Mouse (Mus musculus): ENCODE measurements around the gene Nr3c2. TPM values are rescaled to one million over a fixed set of nuclear protein-coding genes. Genes with fewer than 3 reads are reported as not detected.

Gene Nr3c2
- total RNA-seq, 1 experiment: 1.4 TPM

GRCm38 (mm10) chr8:77261215-77261614 is 362.0 kb downstream of the Nr3c2 start:
- TF ChIP-seq ZC3H11A (IDR thresholded peaks at IDR 0.05; ENCODE audit: borderline replicate concordance, low read depth, low read length) (no peak), MAFK (IDR thresholded peaks at IDR 0.05; ENCODE audit: insufficient read depth, low read depth, low read length) (no peak), ZNF384 (IDR thresholded peaks at IDR 0.05; ENCODE audit: low read depth, low read length) (no peak), CHD2 (IDR thresholded peaks at IDR 0.05; ENCODE audit: low read depth, low read length) (no peak), HCFC1 (IDR thresholded peaks at IDR 0.05; ENCODE audit: borderline replicate concordance, insufficient read depth, low read length) (no peak)
- in situ Hi-C loops (cut with MboI; ENCODE audit: low sequenced_read_pairs in 2 of 2, unreplicated experiment in 2 of 2): no loop called here
- no peak for DNase-seq (ENCODE audit: low read depth, low spot score)
- no peak overlapping the region for H3K9ac ChIP-seq (ENCODE audit: insufficient read depth, low read depth, low read length, poor library complexity, severe bottlenecking)
- H3K9me3 ChIP-seq (ENCODE audit: control insufficient read depth, insufficient read depth, low read depth, low read length): no peaks in the 10 kb centered on the region
- peaks cover 2% of the 10 kb centered on the region; the same call in 1 of the 2 replicates for H3K36me3 ChIP-seq (ENCODE audit: control insufficient read depth, insufficient read depth, low read length, poor library complexity, severe bottlenecking)
- no peak overlapping the region for H3K4me3 ChIP-seq (ENCODE audit: insufficient read depth in 1 of 2, low read depth in 1 of 2, low read length in 2 of 2, poor library complexity in 1 of 2, severe bottlenecking in 1 of 2)
- no peak overlapping the region for H3K27ac ChIP-seq (ENCODE audit: insufficient read depth, low read depth, low read length, poor library complexity, severe bottlenecking)
- H3K4me1 ChIP-seq (ENCODE audit: control insufficient read depth in 2 of 2, insufficient read depth in 2 of 2, low read length in 2 of 2, poor library complexity in 1 of 2): no peaks in the 10 kb centered on the region

- Histone ChIP-seq H3K4me3 (ENCODE audit: insufficient read depth in 1 of 2, low read depth in 1 of 2, low read length in 2 of 2, poor library complexity in 1 of 2, severe bottlenecking in 1 of 2) (no peak overlapping the region), H3K36me3 (ENCODE audit: control insufficient read depth, insufficient read depth, low read length, poor library complexity, severe bottlenecking) (peaks cover 2% of the 10 kb centered on the region; the same call in 1 of the 2 replicates), H3K4me1 (ENCODE audit: control insufficient read depth in 2 of 2, insufficient read depth in 2 of 2, low read length in 2 of 2, poor library complexity in 1 of 2) (no peaks in the 10 kb centered on the region), H3K9me3 (ENCODE audit: control insufficient read depth, insufficient read depth, low read depth, low read length) (no peaks in the 10 kb centered on the region), H3K9ac (ENCODE audit: insufficient read depth, low read depth, low read length, poor library complexity, severe bottlenecking) (no peak overlapping the region), H3K27ac (ENCODE audit: insufficient read depth, low read depth, low read length, poor library complexity, severe bottlenecking) (no peak overlapping the region)
- in situ Hi-C loops (cut with MboI; ENCODE audit: low sequenced_read_pairs in 2 of 2, unreplicated experiment in 2 of 2): no loop called here
- TF ChIP-seq MAFK (IDR thresholded peaks at IDR 0.05; ENCODE audit: insufficient read depth, low read depth, low read length): no peak
- no peak for TF ChIP-seq ZC3H11A (IDR thresholded peaks at IDR 0.05; ENCODE audit: borderline replicate concordance, low read depth, low read length)
- TF ChIP-seq HCFC1 (IDR thresholded peaks at IDR 0.05; ENCODE audit: borderline replicate concordance, insufficient read depth, low read length): no peak
- no peak for TF ChIP-seq ZNF384 (IDR thresholded peaks at IDR 0.05; ENCODE audit: low read depth, low read length)
- TF ChIP-seq CHD2 (IDR thresholded peaks at IDR 0.05; ENCODE audit: low read depth, low read length): no peak
- no peak for DNase-seq (ENCODE audit: low read depth, low spot score)
Measured at GRCm38 (mm10) chr8:77262216-77263009, 363.2 kb downstream of the Nr3c2 start.

- in situ Hi-C loops (cut with MboI; ENCODE audit: low sequenced_read_pairs in 2 of 2, unreplicated experiment in 2 of 2): no loop called here
- H3K36me3 ChIP-seq (ENCODE audit: control insufficient read depth, insufficient read depth, low read length, poor library complexity, severe bottlenecking): no peaks in the 10 kb centered on the region
- H3K27ac ChIP-seq (ENCODE audit: insufficient read depth, low read depth, low read length, poor library complexity, severe bottlenecking): no peak overlapping the region
- no peak overlapping the region for H3K4me3 ChIP-seq (ENCODE audit: insufficient read depth in 1 of 2, low read depth in 1 of 2, low read length in 2 of 2, poor library complexity in 1 of 2, severe bottlenecking in 1 of 2)
- no peak overlapping the region for H3K9ac ChIP-seq (ENCODE audit: insufficient read depth, low read depth, low read length, poor library complexity, severe bottlenecking)
- no peaks in the 10 kb centered on the region; a peak in 1 of 4 replicates for H3K4me1 ChIP-seq (ENCODE audit: control insufficient read depth in 2 of 2, insufficient read depth in 2 of 2, low read length in 2 of 2, poor library complexity in 1 of 2)
- no peak for DNase-seq (ENCODE audit: low read depth, low spot score)
- no peaks in the 10 kb centered on the region for H3K9me3 ChIP-seq (ENCODE audit: control insufficient read depth, insufficient read depth, low read depth, low read length)
- TF ChIP-seq ZC3H11A (IDR thresholded peaks at IDR 0.05; ENCODE audit: borderline replicate concordance, low read depth, low read length) (no peak), HCFC1 (IDR thresholded peaks at IDR 0.05; ENCODE audit: borderline replicate concordance, insufficient read depth, low read length) (no peak), ZNF384 (IDR thresholded peaks at IDR 0.05; ENCODE audit: low read depth, low read length) (no peak), CHD2 (IDR thresholded peaks at IDR 0.05; ENCODE audit: low read depth, low read length) (no peak), MAFK (IDR thresholded peaks at IDR 0.05; ENCODE audit: insufficient read depth, low read depth, low read length) (no peak)
Measured at GRCm38 (mm10) chr8:77267941-77268405, 368.7 kb downstream of the Nr3c2 start.

GRCm38 (mm10) chr8:77272136-77272535 is 372.9 kb downstream of the Nr3c2 start:
- Histone ChIP-seq H3K36me3 (ENCODE audit: control insufficient read depth, insufficient read depth, low read length, poor library complexity, severe bottlenecking) (0 out of 2 replicates have a peak, but pooled peaks cover 2% of the 10 kb centered on the region), H3K27ac (ENCODE audit: insufficient read depth, low read depth, low read length, poor library complexity, severe bottlenecking) (no peak overlapping the region), H3K9me3 (ENCODE audit: control insufficient read depth, insufficient read depth, low read depth, low read length) (no peaks in the 10 kb centered on the region), H3K4me1 (ENCODE audit: control insufficient read depth in 2 of 2, insufficient read depth in 2 of 2, low read length in 2 of 2, poor library complexity in 1 of 2) (no peaks in the 10 kb centered on the region; a peak in 1 of 4 replicates), H3K9ac (ENCODE audit: insufficient read depth, low read depth, low read length, poor library complexity, severe bottlenecking) (no peak overlapping the region), H3K4me3 (ENCODE audit: insufficient read depth in 1 of 2, low read depth in 1 of 2, low read length in 2 of 2, poor library complexity in 1 of 2, severe bottlenecking in 1 of 2) (no peak overlapping the region)
- in situ Hi-C loops (cut with MboI; ENCODE audit: low sequenced_read_pairs in 2 of 2, unreplicated experiment in 2 of 2): no loop called here
- DNase-seq (ENCODE audit: low read depth, low spot score): no peak
- TF ChIP-seq CHD2 (IDR thresholded peaks at IDR 0.05; ENCODE audit: low read depth, low read length) (no peak), ZC3H11A (IDR thresholded peaks at IDR 0.05; ENCODE audit: borderline replicate concordance, low read depth, low read length) (no peak), MAFK (IDR thresholded peaks at IDR 0.05; ENCODE audit: insufficient read depth, low read depth, low read length) (no peak), HCFC1 (IDR thresholded peaks at IDR 0.05; ENCODE audit: borderline replicate concordance, insufficient read depth, low read length) (no peak), ZNF384 (IDR thresholded peaks at IDR 0.05; ENCODE audit: low read depth, low read length) (no peak)
